Mouse (Mus musculus): ENCODE measurements at regions not wholly inside any gene's neighbourhood (a gene's known extent, or its start where the extent isn't known, plus 50 kb on each side); places are given as distances from the start of the nearest gene placed in this dataset.
A peak's percentile ranks its signal among the peaks of the same experiment; 100 is the strongest.

GRCm38 (mm10) chr5:74771121-74771520 is 68.4 kb upstream of the Lnx1 start:
- peak; percentile 40 for DNase-seq

GRCm38 (mm10) chr5:74769023-74769422 is 66.3 kb upstream of the Lnx1 start:
- DNase-seq: no peak

GRCm38 (mm10) chr5:74767993-74768392 is 65.3 kb upstream of the Lnx1 start:
- DNase-seq: no peak

DNA sequence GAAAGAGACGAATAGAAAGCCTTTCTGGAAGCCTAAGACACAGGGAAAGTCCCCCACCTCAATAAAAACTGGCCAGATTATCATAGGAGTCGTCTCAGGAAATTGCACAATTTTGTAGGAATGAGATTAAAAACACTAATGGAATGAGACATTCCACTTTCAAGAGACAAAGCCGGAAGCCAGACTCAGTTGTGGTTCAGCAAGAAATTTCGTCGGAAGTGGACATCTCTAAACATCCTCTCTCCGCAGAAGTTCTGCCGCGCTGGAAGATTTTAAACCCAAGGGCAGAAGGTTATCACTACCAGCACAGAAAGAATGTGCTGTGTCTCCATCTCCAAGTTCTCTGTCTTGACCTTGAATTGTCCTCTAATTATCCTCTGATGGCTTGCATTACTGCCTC is 63.5 kb upstream of the Lnx1 start:
- DNase-seq: no peak

- DNase-seq: no peak
These were observed 62.5 kb upstream of the Lnx1 start for GRCm38 (mm10) chr5:74765061-74765767.

DNA sequence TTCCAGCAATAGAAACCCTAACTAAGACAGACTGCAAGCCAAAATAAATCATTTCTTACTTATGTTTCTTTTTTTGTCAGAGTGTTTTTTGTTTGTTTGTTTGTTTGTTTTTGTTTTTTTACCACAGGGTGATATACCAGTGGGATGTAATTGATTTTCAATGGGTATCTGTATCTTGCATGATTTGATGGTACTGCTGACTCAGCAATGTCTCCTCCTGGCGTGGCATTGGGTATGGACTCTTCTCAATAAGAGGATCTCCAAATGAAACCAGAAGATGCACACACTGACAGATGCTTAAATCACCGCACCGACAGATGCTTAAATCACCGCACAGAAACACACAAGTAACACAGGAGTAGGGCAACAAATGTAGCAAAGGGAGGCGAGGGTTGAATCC is 54.8 kb upstream of the Lnx1 start:
- DNase-seq: no peak

- DNase-seq: no peak
These were observed 50.2 kb upstream of the Lnx1 start for GRCm38 (mm10) chr5:74752961-74753360.
